Mouse (Mus musculus) stomach, embryonic 14.5 days (tissue): ENCODE data around the gene Mospd1. TPM values are rescaled to one million over a fixed set of nuclear protein-coding genes. Genes with fewer than 3 reads are reported as not detected.

Experiments
- ATAC-seq: fragments of 200-750 bp; cut with Nextera tagmentation; 2 replicates; pipeline ENCODE4 v1.8.0; 2017; ENCODE audit warnings: low read depth, moderate TSS enrichment; ENCODE audit not compliant: insufficient number of reproducible peaks, insufficient read depth, low FRiP score
- H3K27ac ChIP-seq: fragments of 300-500 bp; sonication (generic); 2 replicates; pipeline ENCODE4 v1.5.1; 2014; ENCODE audit warnings: mild to moderate bottlenecking, low read length, moderate library complexity, mixed read lengths
- H3K27me3 ChIP-seq: fragments of 300-500 bp; sonication (generic); 2 replicates; pipeline ENCODE4 v1.6.1; 2014; ENCODE audit warnings: low read length, control low read depth, mixed read lengths; ENCODE audit not compliant: control insufficient read depth, insufficient read depth
- H3K36me3 ChIP-seq: fragments of 300-500 bp; sonication (generic); 2 replicates; pipeline ENCODE4 v1.6.1; 2014; ENCODE audit warnings: mild to moderate bottlenecking, control low read depth, low read length, moderate library complexity, mixed read lengths; ENCODE audit not compliant: control insufficient read depth, insufficient read depth
- H3K4me1 ChIP-seq: fragments of 300-500 bp; sonication (generic); 2 replicates; pipeline ENCODE4 v1.6.1; 2014; ENCODE audit warnings: low read length, control low read depth, mixed read lengths; ENCODE audit not compliant: control insufficient read depth, insufficient read depth
- H3K4me2 ChIP-seq: fragments of 300-500 bp; sonication (generic); replicated peaks from 2 replicates; pipeline ENCODE4 v1.6.1; 2014; ENCODE audit warnings: low read depth, low read length, control low read depth
- H3K4me3 ChIP-seq: fragments of 300-500 bp; sonication (generic); 2 replicates; pipeline ENCODE4 v1.5.1; 2014; ENCODE audit warnings: low read depth, low read length, control low read depth
- H3K9ac ChIP-seq: fragments of 300-500 bp; sonication (generic); replicated peaks from 2 replicates; pipeline ENCODE4 v1.6.1; 2014; ENCODE audit warnings: low read depth, mild to moderate bottlenecking, control low read depth, low read length, moderate library complexity, mixed read lengths
- H3K9me3 ChIP-seq: fragments of 300-500 bp; sonication (generic); 2 replicates; pipeline ENCODE4 v1.6.1; 2016; ENCODE audit warnings: low read depth, low read length, control low read depth; ENCODE audit not compliant: control insufficient read depth
- WGBS: fragments of 180-500 bp; shearing (Covaris S2); extraction: QIAGEN DNeasy Blood & Tissue Kit; methylation state at CpG from one replicate; pipeline ENCODE4 v1.1.7; 2014; 5-methylcytosine and 5-hydroxymethylcytosine counted together
- polyA plus RNA-seq: library from polyadenylated mRNA; unstranded; fragments of >200 nt; fragmentation: Nextera tagmentation; extraction: Ambion mirVana; gene quantifications from 2 replicates; pipeline ENCODE4 v1.2.1, GENCODE M21; 2014

Gene Mospd1
- polyA plus RNA-seq, 1 experiment from 2014 or later = 39.0 TPM

GRCm38 (mm10) chrX:53330396-53330795 is 39.9 kb downstream of the Mospd1 start:
- no peak for ATAC-seq
- WGBS = 85% methylated on average over 4 of the region's 4 CpGs

GRCm38 (mm10) chrX:53321111-53321510 is 49.2 kb downstream of the Mospd1 start:
- WGBS = 72% methylated on average over 4 of the region's 4 CpGs

More at GRCm38 (mm10) chrX:53330396-53330795, 39.9 kb downstream of the Mospd1 start:
- Histone ChIP-seq H3K27me3 (no peaks in the 10 kb centered on the region), H3K27ac (no peak overlapping the region), H3K4me3 (no peak overlapping the region), H3K4me1 (no peaks in the 10 kb centered on the region), H3K9ac (no peak overlapping the region), H3K36me3 (no peaks in the 10 kb centered on the region), H3K9me3 (no peaks in the 10 kb centered on the region), H3K4me2 (no peak overlapping the region)

GRCm38 (mm10) chrX:53320564-53320963 is 49.7 kb downstream of the Mospd1 start:
- no peaks in the 10 kb centered on the region for H3K36me3 ChIP-seq
- 73% methylated on average over 2 of the region's 2 CpGs for WGBS
- no peaks in the 10 kb centered on the region for H3K4me1 ChIP-seq
- no peak overlapping the region for H3K4me2 ChIP-seq
- no peaks in the 10 kb centered on the region for H3K9me3 ChIP-seq
- H3K9ac ChIP-seq = no peak overlapping the region
- ATAC-seq = no peak
- no peaks in the 10 kb centered on the region for H3K27me3 ChIP-seq
- no peak overlapping the region for H3K27ac ChIP-seq
- no peak overlapping the region for H3K4me3 ChIP-seq

More at GRCm38 (mm10) chrX:53321111-53321510, 49.2 kb downstream of the Mospd1 start:
- ATAC-seq = no peak
- no peak overlapping the region for H3K9ac ChIP-seq
- no peaks in the 10 kb centered on the region for H3K4me1 ChIP-seq
- no peaks in the 10 kb centered on the region for H3K9me3 ChIP-seq
- H3K27me3 ChIP-seq = no peaks in the 10 kb centered on the region
- H3K4me2 ChIP-seq = no peak overlapping the region
- no peaks in the 10 kb centered on the region for H3K36me3 ChIP-seq
- H3K4me3 ChIP-seq = no peak overlapping the region
- no peak overlapping the region for H3K27ac ChIP-seq

Other genes with a start within 250 kb of the Mospd1 start
- gene Plac1, start 130.4 kb downstream of the Mospd1 start, polyA plus RNA-seq = 13.7 and 15.3 TPM in 2 replicates
- gene Fam122b, start 100.7 kb downstream of the Mospd1 start, polyA plus RNA-seq = 12.4 TPM in 2 replicates
- not detected in 2 replicates for gene Fam122c, start 97.1 kb downstream of the Mospd1 start, polyA plus RNA-seq
- gene Etd, start 64.4 kb upstream of the Mospd1 start, polyA plus RNA-seq = not detected in 2 replicates
- gene Rtl8c, start 237.5 kb upstream of the Mospd1 start, polyA plus RNA-seq = 39.7 and 46.2 TPM in 2 replicates
- not detected in 2 replicates for gene Gm14597, start 238.5 kb upstream of the Mospd1 start, polyA plus RNA-seq